Mouse (Mus musculus) bone marrow macrophage, adult 2 months (primary cell): ENCODE results near the gene Sorcs3.

ENCODE experiments used
- CTCF ChIP-seq: IDR thresholded peaks from 2 replicates; pipeline ENCODE4 v1.5.1; 2012; ENCODE audit warnings: low read depth, mild to moderate bottlenecking, low read length, moderate library complexity
- POLR2A ChIP-seq: IDR thresholded peaks from 2 replicates; pipeline ENCODE4 v1.6.1; 2012; ENCODE audit warnings: mild to moderate bottlenecking, low read depth, low read length, borderline replicate concordance

DNA sequence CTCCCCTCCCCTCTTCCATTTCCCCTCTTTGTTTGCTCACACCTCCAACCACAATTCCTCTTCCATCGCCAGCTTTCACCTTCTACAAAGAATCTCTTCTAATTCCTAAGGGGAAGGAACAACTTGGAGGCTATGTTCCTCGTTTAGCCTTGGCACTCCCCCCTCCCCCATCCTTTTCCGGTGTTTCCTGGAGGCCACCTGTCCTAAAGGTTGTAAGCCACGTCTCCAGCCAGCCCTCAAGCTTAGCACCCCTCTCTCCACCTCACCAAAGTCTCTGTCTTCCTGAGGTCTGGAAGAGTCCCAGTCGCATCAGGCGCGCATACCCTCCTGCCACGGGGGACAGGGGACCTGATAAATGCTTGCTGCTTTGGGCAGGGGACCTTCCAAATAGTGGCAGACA lies 1.3 kb upstream of the Sorcs3 start:
- TF ChIP-seq POLR2A (no peak), CTCF (no peak)
